Mouse (Mus musculus): ENCODE data around the gene Thada. TPM values are rescaled to one million over a fixed set of nuclear protein-coding genes. Genes with fewer than 3 reads are reported as not detected.

Thada gene
- total RNA-seq (2014; rRNA removed) (15.7 and 19.2 TPM in 2 replicates), polyA plus RNA-seq (2015; fragmentation: Nextera tagmentation; extraction: Ambion mirVana) (1.6 and 2.6 TPM in 2 replicates)

DNA sequence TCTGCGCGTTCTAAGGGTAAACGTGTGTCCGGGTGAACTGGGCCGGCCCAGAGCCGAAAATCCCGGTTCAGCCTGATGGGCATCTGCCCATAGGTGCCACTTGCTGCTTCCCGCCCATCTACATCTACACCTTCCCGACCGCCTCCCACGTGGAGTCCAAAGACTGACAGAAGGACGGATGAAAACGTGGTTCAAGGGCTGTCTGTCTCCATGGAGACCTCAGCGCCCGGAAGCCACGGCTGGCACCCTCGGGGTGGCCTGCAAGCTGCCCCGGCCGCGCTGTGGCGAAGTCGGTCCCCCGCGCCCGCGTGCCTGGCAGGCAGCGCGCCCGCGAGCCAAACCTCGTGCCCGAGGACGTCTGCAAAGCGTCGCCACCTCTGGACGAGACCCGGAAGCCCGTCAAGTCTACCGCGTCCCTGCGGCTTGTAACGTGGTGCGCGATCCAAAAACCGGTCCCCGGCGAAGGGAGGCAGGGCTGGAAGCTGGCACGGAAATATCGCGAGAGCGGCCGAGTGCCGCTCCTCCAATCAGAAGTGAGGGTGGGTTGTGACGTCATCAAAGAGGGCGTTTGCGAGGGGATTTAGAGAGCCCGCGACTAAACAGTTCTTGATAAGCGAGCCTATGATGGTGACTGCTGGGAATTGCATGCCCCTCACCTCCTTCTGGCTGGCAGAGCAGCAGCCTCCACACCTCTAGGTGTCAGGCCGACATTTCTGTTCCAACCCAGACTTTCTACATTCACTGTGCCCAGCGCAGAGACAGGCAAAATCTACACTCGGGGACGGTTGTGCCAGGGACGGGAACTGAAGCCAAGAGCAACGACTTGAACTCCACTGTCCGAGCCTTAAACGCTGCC lies at the start of gene Thada:
Gene Thada (minus strand): TSS at position 453 of the 856 bp plus-strand sequence.
- Histone ChIP-seq H3K4me1 (ENCODE audit: insufficient read depth) (0 out of 2 replicates have a peak, but pooled peaks cover 5% of the 10 kb centered on the region), H3K27ac (ENCODE audit: low read depth, low read length) (peak within 1 kb of the TSS; percentile 84), H3K27me3 (ENCODE audit: insufficient read depth, low read length) (no peaks in the 10 kb centered on the region), H3K4me2 (ENCODE audit: low read depth) (peak within 1 kb of the TSS; percentile 84), H3K9ac (peak within 1 kb of the TSS; percentile 81), H3K4me3 (ENCODE audit: low read depth, low read length) (peak within 1 kb of the TSS; percentile 80), H3K9me3 (ENCODE audit: low read length) (no peaks in the 10 kb centered on the region), H3K36me3 (ENCODE audit: insufficient read depth) (no peaks in the 10 kb centered on the region)
- ATAC-seq, result peak; percentile 97
- TF ChIP-seq CTCF (IDR thresholded peaks at IDR 0.05; ENCODE audit: low read depth), result peak; percentile 45; the same call in 1 of the 2 replicates
- peak; percentile 99 for DNase-seq
- 2% methylated on average over 67 of the region's 67 CpGs for WGBS

DNA sequence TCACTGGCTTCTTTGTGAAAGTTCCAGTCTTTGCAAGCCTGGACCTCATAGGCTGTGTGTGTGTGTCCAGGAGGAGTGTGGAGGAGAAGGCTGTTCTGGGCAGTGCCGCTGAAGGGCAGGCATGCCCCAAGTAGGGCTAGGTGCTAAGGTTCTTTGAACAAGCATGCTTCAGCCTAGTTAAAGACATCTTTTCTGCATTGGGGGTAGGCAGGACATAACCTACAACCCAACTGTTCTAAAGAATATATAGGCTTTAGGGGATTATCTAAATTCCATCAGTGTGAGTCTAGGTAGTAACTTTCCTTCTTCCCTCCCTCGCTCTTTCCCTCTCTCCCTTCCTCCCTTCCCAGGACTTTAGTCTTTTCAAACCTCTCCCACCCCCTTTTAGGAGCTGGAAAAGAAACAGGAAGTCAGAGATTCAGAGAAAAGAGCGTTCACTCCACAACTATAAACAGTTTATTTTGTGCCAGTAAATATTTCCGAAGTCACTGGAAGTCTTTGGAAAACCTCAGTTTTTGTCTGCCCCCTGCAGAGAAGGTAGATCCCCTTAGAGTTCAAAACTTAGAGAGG lies 46.6 kb upstream of the Thada start:
- Histone ChIP-seq H3K27ac (ENCODE audit: low read depth, low read length) (no peak overlapping the region), H3K4me1 (ENCODE audit: insufficient read depth) (no peaks in the 10 kb centered on the region; the same call in 1 of the 2 replicates), H3K27me3 (ENCODE audit: insufficient read depth, low read length) (no peaks in the 10 kb centered on the region), H3K9ac (peak overlapping the region; percentile 63; the same call in 1 of the 2 replicates), H3K4me3 (ENCODE audit: low read depth, low read length) (peak overlapping the region; percentile 69), H3K4me2 (ENCODE audit: low read depth) (peak overlapping the region; percentile 98), H3K9me3 (ENCODE audit: low read length) (no peaks in the 10 kb centered on the region), H3K36me3 (ENCODE audit: insufficient read depth) (no peaks in the 10 kb centered on the region)
- TF ChIP-seq CTCF (IDR thresholded peaks at IDR 0.05; ENCODE audit: low read depth), result no peak
- ATAC-seq, result no peak
- no peak for DNase-seq
- whole genome bisulfite sequencing, result 39% methylated on average over 4 of the region's 4 CpGs

DNA sequence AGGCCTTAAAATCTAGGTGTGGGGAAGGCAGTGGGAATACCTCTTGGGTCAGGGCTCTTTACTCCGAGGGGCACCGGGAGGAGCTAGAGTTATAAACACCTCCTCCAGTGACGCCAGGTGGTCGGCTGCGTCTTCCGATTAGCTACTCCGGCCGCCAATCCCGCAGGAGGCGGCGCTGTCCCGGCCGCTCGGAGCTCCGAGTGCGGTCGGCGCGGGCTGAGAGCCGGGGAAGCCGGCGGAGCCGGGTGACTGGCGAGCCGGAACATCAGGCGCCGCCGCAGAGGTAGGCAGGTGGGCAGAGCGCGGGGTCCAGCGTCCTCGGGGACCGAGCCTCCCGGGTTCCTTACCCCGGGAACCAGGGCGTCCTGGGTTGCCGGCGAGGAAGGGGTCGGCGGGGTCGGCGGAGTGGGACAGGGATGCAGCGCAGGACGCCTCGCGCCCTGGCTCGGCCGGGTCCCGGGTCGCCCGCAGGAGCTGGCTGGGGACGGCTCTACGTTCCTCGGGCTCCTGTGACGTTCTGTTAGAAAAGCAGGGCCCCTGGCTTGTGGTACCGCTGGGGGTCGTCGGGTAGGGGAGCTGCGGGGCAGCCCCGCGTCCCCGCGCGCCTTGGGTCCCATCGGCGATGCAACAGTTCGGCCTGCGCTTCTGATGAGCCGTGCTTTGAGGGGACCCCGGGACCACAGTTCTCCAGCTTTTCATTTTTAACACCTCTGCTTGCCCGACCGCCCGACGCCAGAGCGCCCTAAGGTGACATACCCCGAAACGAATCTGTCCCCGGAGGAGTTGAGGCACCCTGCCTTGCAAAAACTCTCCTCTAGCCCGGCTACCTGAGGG lies 45.9 kb upstream of the Thada start, which contains the start of gene Plekhh2:
Gene Plekhh2 (plus strand): TSS at position 214 of the 834 bp plus-strand sequence.
- 0 out of 2 replicates have a peak within 1 kb of the TSS, but pooled peaks have one; percentile 21 for H3K27ac ChIP-seq (ENCODE audit: low read depth, low read length)

DNA sequence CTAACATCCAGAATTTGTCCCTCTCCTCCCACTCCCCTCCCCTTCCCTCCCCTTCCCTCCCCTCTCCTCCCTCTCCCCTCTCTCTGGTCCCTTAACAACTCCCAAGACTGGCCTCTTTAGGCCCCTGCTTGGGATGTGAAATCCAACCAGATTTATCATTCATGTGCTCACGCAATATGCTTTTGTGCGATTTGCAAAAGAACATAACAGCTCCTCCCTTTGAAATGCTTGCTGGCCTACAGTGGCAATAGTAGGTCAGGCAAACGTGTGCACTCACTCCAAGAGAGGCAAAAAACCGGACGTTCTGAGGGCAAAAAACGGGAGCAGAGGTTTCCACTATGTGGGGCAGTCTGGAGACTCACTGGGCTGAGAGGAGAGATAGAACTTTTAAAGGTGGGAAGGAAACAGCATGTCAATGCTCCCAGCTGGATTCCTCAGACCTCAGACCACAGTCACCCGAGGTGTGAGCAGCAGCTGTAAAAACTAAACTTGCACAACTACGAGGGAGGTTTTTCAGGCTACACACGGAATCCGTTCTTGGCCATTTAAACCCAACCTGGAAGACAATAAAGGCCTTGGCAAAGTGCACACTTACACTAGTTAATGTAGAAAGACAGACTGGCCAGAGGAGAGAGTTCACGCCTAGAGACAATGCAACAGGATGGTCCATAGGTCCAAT lies 45.1 kb upstream of the Thada start:
- H3K27ac ChIP-seq (ENCODE audit: low read depth, low read length), result no peak overlapping the region
- no peak for ATAC-seq

More for the DNA sequence above, 45.9 kb upstream of the Thada start, which contains the start of gene Plekhh2:
- peak within 1 kb of the TSS; percentile 63 for H3K9ac ChIP-seq
- peak within 1 kb of the TSS; percentile 69 for H3K4me3 ChIP-seq (ENCODE audit: low read depth, low read length)
- WGBS, result 4% methylated on average over 78 of the region's 79 CpGs
- no peaks in the 10 kb centered on the region for H3K27me3 ChIP-seq (ENCODE audit: insufficient read depth, low read length)
- TF ChIP-seq CTCF (IDR thresholded peaks at IDR 0.05; ENCODE audit: low read depth), result peak; percentile 42
- H3K4me2 ChIP-seq (ENCODE audit: low read depth), result peak within 1 kb of the TSS; percentile 98
- DNase-seq, result peak; percentile 87
- peak; percentile 94 for ATAC-seq
- no peaks in the 10 kb centered on the region for H3K9me3 ChIP-seq (ENCODE audit: low read length)
- H3K4me1 ChIP-seq (ENCODE audit: insufficient read depth), result no peaks in the 10 kb centered on the region; the same call in 1 of the 2 replicates
- H3K36me3 ChIP-seq (ENCODE audit: insufficient read depth), result no peaks in the 10 kb centered on the region

DNA sequence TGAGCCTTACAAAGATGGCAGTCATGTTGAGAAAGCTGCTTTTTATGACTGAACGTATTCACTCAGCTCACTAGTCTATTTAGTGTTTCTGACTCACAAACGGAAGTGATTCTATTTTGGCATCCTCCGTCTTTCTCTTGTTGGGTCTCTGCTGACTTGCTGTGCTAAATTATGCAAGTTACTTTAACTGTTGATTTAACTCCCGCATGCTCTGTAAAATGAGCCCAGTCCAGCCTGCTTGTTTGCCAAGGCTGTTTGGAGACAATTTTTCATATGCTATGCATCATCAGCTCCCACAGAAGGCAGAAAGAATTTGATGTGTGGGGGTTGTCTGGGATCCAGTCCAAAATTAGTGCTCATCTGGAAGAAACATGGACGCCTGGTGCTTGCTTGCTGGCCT lies 44.4 kb upstream of the Thada start:
- H3K4me3 ChIP-seq (ENCODE audit: low read depth, low read length), result no peak overlapping the region
- H3K27ac ChIP-seq (ENCODE audit: low read depth, low read length), result no peak overlapping the region
- DNase-seq (peak; percentile 63), ATAC-seq (peak; percentile 53)
- no peak overlapping the region for H3K4me2 ChIP-seq (ENCODE audit: low read depth)
- H3K9ac ChIP-seq, result no peak overlapping the region
- no peaks in the 10 kb centered on the region for H3K36me3 ChIP-seq (ENCODE audit: insufficient read depth)
- no peaks in the 10 kb centered on the region for H3K27me3 ChIP-seq (ENCODE audit: insufficient read depth, low read length)
- TF ChIP-seq CTCF (IDR thresholded peaks at IDR 0.05; ENCODE audit: low read depth), result no peak
- H3K9me3 ChIP-seq (ENCODE audit: low read length), result no peaks in the 10 kb centered on the region
- no peaks in the 10 kb centered on the region; the same call in 1 of the 2 replicates for H3K4me1 ChIP-seq (ENCODE audit: insufficient read depth)
- 22% methylated on average over 5 of the region's 5 CpGs for WGBS

More for the DNA sequence above, 45.1 kb upstream of the Thada start:
- TF ChIP-seq CTCF (IDR thresholded peaks at IDR 0.05; ENCODE audit: low read depth), result no peak
- DNase-seq, result no peak
- no peaks in the 10 kb centered on the region for H3K27me3 ChIP-seq (ENCODE audit: insufficient read depth, low read length)
- peak overlapping the region; percentile 98 for H3K4me2 ChIP-seq (ENCODE audit: low read depth)
- H3K4me1 ChIP-seq (ENCODE audit: insufficient read depth), result no peaks in the 10 kb centered on the region; the same call in 1 of the 2 replicates
- H3K4me3 ChIP-seq (ENCODE audit: low read depth, low read length), result peak overlapping the region; percentile 69
- WGBS, result 36% methylated on average over 11 of the region's 11 CpGs
- no peaks in the 10 kb centered on the region for H3K36me3 ChIP-seq (ENCODE audit: insufficient read depth)
- H3K9me3 ChIP-seq (ENCODE audit: low read length), result no peaks in the 10 kb centered on the region
- peak overlapping the region; percentile 63 for H3K9ac ChIP-seq

DNA sequence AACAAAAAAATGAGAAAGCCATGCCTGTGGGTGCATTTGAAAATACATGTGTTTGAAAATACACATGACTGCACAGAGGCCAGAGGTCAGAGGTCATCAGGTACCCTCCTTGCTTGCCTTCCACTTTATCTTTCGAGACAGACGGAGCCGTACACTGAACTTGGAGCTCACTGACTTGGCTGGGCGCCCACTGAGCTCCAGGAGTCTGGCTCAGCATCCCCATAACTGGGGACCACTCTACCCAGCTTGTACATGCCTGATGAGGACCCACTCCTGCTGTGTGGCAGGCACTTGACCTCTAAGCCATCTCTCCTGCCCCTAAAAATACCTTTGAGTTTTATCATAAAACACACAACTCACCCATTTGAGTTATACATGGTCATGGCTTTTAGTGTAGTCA lies 43.2 kb upstream of the Thada start:
- Histone ChIP-seq H3K9me3 (ENCODE audit: low read length) (no peaks in the 10 kb centered on the region), H3K4me3 (ENCODE audit: low read depth, low read length) (no peak overlapping the region), H3K36me3 (ENCODE audit: insufficient read depth) (no peaks in the 10 kb centered on the region), H3K27ac (ENCODE audit: low read depth, low read length) (no peak overlapping the region), H3K9ac (no peak overlapping the region), H3K4me2 (ENCODE audit: low read depth) (no peak overlapping the region), H3K4me1 (ENCODE audit: insufficient read depth) (no peaks in the 10 kb centered on the region; the same call in 1 of the 2 replicates), H3K27me3 (ENCODE audit: insufficient read depth, low read length) (no peaks in the 10 kb centered on the region)
- no peak for DNase-seq
- WGBS, result 40% methylated on average over 4 of the region's 4 CpGs
- ATAC-seq, result no peak
- no peak for TF ChIP-seq CTCF (IDR thresholded peaks at IDR 0.05; ENCODE audit: low read depth)

All from forebrain, postnatal 0 days (tissue).